Mouse (Mus musculus) neural tube, embryonic 11.5 days (tissue): ENCODE results near the gene Jmjd7. TPM values are rescaled to one million over a fixed set of nuclear protein-coding genes. Genes with fewer than 3 reads are reported as not detected.
A peak's percentile ranks its signal among the peaks of the same experiment; 100 is the strongest.

Experiments
- ATAC-seq: fragments of 200-750 bp; cut with Nextera tagmentation; 2 replicates; pipeline ENCODE4 v1.8.0; 2017; ENCODE audit warnings: moderate number of reproducible peaks, mild to moderate bottlenecking, moderate TSS enrichment, moderate library complexity; ENCODE audit not compliant: insufficient read depth, low FRiP score, low TSS enrichment
- DNase-seq: peaks from one replicate; pipeline ENCODE4 v3.0.0-alpha.2; 2015; ENCODE audit warnings: low spot score
- H3K27ac ChIP-seq: fragments of 300-500 bp; sonication (generic); 2 replicates; pipeline ENCODE4 v1.5.1; 2014; ENCODE audit warnings: low read depth, mild to moderate bottlenecking, low read length
- H3K27me3 ChIP-seq: fragments of 300-500 bp; sonication (generic); 2 replicates; pipeline ENCODE4 v1.6.1; 2014; ENCODE audit warnings: mild to moderate bottlenecking, low read length, mixed read lengths; ENCODE audit not compliant: control insufficient read depth, insufficient read depth
- H3K36me3 ChIP-seq: fragments of 300-500 bp; sonication (generic); 2 replicates; pipeline ENCODE4 v1.6.1; 2014; ENCODE audit warnings: mild to moderate bottlenecking, low read length, moderate library complexity, mixed read lengths; ENCODE audit not compliant: control insufficient read depth, insufficient read depth
- H3K4me1 ChIP-seq: fragments of 300-500 bp; sonication (generic); 2 replicates; pipeline ENCODE4 v1.6.1; 2014; ENCODE audit warnings: low read length, mixed read lengths; ENCODE audit not compliant: control insufficient read depth, insufficient read depth
- H3K4me2 ChIP-seq: fragments of 300-500 bp; sonication (generic); 2 replicates; pipeline ENCODE4 v1.6.1; 2014; ENCODE audit warnings: low read depth, mild to moderate bottlenecking, moderate library complexity
- H3K4me3 ChIP-seq: fragments of 300-500 bp; sonication (generic); 2 replicates; pipeline ENCODE4 v1.5.1; 2014; ENCODE audit warnings: low read depth, low read length
- H3K9ac ChIP-seq: fragments of 300-500 bp; sonication (generic); 2 replicates; pipeline ENCODE4 v1.6.1; 2014; ENCODE audit warnings: mild to moderate bottlenecking, low read length
- H3K9me3 ChIP-seq: fragments of 300-500 bp; sonication (generic); 2 replicates; pipeline ENCODE4 v1.6.1; 2016; ENCODE audit warnings: low read length; ENCODE audit not compliant: control insufficient read depth
- WGBS: fragments of 180-500 bp; shearing (Covaris S2); extraction: QIAGEN DNeasy Blood & Tissue Kit; methylation state at CpG from one replicate; pipeline ENCODE4 v1.1.7; 2014; 5-methylcytosine and 5-hydroxymethylcytosine counted together
- polyA plus RNA-seq: library from polyadenylated mRNA; unstranded; fragments of >200 nt; fragmentation: Nextera tagmentation; extraction: Ambion mirVana; gene quantifications from 2 replicates; pipeline ENCODE4 v1.2.1, GENCODE M21; 2014

Gene Jmjd7
- polyA plus RNA-seq, 1 experiment from 2014 or later = 28.9 TPM

DNA sequence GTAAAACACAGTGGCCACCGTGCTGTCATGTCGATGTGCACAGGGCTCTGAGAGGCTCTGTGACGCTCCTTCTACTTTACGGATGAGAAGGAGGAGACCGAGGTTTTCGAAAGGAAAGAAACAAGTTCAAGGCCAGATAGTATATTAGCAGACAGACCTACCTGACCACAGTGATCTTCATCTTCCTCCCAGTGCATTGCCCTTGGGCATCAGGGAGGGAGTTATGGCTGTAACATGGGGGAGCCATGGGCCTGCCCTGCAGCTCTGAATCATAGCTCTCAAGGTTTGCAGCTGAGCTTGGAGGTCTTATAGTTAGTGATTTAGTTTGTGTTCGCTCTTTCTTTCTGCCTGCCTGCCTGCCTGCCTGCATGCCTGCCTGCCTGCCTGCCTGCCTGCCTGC lies 20.6 kb upstream of the Jmjd7 start:
- no peak overlapping the region for H3K9ac ChIP-seq
- H3K27ac ChIP-seq = no peak overlapping the region
- no peaks in the 10 kb centered on the region for H3K9me3 ChIP-seq
- H3K36me3 ChIP-seq = no peaks in the 10 kb centered on the region
- WGBS = 91% methylated on average over 7 of the region's 7 CpGs
- no peak for DNase-seq
- no peaks in the 10 kb centered on the region for H3K4me1 ChIP-seq
- H3K27me3 ChIP-seq = no peaks in the 10 kb centered on the region
- no peak overlapping the region for H3K4me2 ChIP-seq
- H3K4me3 ChIP-seq = no peak overlapping the region
- ATAC-seq = no peak

- no peaks in the 10 kb centered on the region for H3K27me3 ChIP-seq
- H3K4me3 ChIP-seq = no peak overlapping the region
- DNase-seq = no peak
- WGBS = 92% methylated on average over 4 of the region's 4 CpGs
- no peak for ATAC-seq
- H3K9ac ChIP-seq = no peak overlapping the region
- H3K9me3 ChIP-seq = no peaks in the 10 kb centered on the region
- no peak overlapping the region for H3K27ac ChIP-seq
- H3K4me1 ChIP-seq = no peaks in the 10 kb centered on the region
- H3K4me2 ChIP-seq = no peak overlapping the region
- no peaks in the 10 kb centered on the region for H3K36me3 ChIP-seq
Measured at GRCm38 (mm10) chr2:120007680-120008210, 19.5 kb upstream of the Jmjd7 start.

DNA sequence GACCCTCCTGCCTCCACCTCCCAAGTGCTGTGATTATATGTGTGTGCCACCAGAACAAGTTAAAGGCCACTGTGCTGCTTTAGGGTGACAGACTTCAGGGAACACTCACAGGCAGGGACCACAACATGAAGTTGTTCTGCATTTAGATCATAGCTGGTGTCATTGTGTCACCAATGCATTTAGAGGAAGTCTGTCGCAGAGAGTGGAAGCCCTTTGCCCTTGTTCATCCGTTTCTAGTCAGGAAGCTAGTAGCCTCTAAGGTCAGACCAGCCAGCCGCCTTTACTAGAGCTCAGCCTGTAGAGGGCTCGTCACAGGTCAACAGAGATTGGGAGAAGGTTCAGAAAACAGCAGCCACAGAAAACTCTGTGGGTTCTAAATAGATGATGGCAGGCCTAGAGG lies 18.6 kb upstream of the Jmjd7 start:
- no peak for DNase-seq
- no peaks in the 10 kb centered on the region for H3K4me1 ChIP-seq
- H3K36me3 ChIP-seq = no peaks in the 10 kb centered on the region
- H3K27me3 ChIP-seq = no peaks in the 10 kb centered on the region
- H3K4me2 ChIP-seq = no peak overlapping the region
- 70% methylated on average over 4 of the region's 4 CpGs for WGBS
- no peak overlapping the region for H3K27ac ChIP-seq
- H3K9me3 ChIP-seq = no peaks in the 10 kb centered on the region
- ATAC-seq = no peak
- no peak overlapping the region for H3K9ac ChIP-seq
- no peak overlapping the region for H3K4me3 ChIP-seq

GRCm38 (mm10) chr2:120011462-120012200 lies 15.7 kb upstream of the Jmjd7 start:
- no peaks in the 10 kb centered on the region for H3K9me3 ChIP-seq
- ATAC-seq = no peak

GRCm38 (mm10) chr2:120012924-120013323 lies 14.4 kb upstream of the Jmjd7 start:
- H3K4me1 ChIP-seq = no peaks in the 10 kb centered on the region
- H3K27ac ChIP-seq = no peak overlapping the region
- no peak for ATAC-seq
- no peaks in the 10 kb centered on the region for H3K36me3 ChIP-seq
- WGBS = 88% methylated on average over 13 of the region's 13 CpGs
- no peak overlapping the region for H3K9ac ChIP-seq
- H3K4me3 ChIP-seq = no peak overlapping the region
- no peak overlapping the region for H3K4me2 ChIP-seq
- no peaks in the 10 kb centered on the region for H3K27me3 ChIP-seq
- no peak for DNase-seq
- no peaks in the 10 kb centered on the region for H3K9me3 ChIP-seq

More at GRCm38 (mm10) chr2:120011462-120012200, 15.7 kb upstream of the Jmjd7 start:
- Histone ChIP-seq H3K4me1 (no peaks in the 10 kb centered on the region), H3K27ac (no peak overlapping the region), H3K27me3 (no peaks in the 10 kb centered on the region), H3K4me2 (no peak overlapping the region), H3K4me3 (no peak overlapping the region), H3K36me3 (no peaks in the 10 kb centered on the region), H3K9ac (no peak overlapping the region)
- 82% methylated on average over 8 of the region's 8 CpGs for WGBS
- peak; percentile 39 for DNase-seq

- Histone ChIP-seq H3K27me3 (no peaks in the 10 kb centered on the region), H3K4me3 (no peak overlapping the region), H3K9me3 (no peaks in the 10 kb centered on the region), H3K4me1 (no peaks in the 10 kb centered on the region), H3K27ac (no peak overlapping the region), H3K36me3 (no peaks in the 10 kb centered on the region), H3K9ac (no peak overlapping the region), H3K4me2 (no peak overlapping the region)
- 99% methylated on average over 2 of the region's 2 CpGs for WGBS
- no peak for DNase-seq
- ATAC-seq = no peak
Measured at GRCm38 (mm10) chr2:120013831-120014486, 13.3 kb upstream of the Jmjd7 start.

- Histone ChIP-seq H3K4me2 (no peak overlapping the region), H3K27me3 (no peaks in the 10 kb centered on the region), H3K9ac (no peak overlapping the region), H3K4me1 (no peaks in the 10 kb centered on the region), H3K27ac (no peak overlapping the region), H3K36me3 (peaks cover 4% of the 10 kb centered on the region; the same call in 1 of the 2 replicates), H3K4me3 (no peak overlapping the region), H3K9me3 (no peaks in the 10 kb centered on the region)
- DNase-seq = no peak
- 91% methylated on average over 4 of the region's 4 CpGs for WGBS
- no peak for ATAC-seq
Measured at GRCm38 (mm10) chr2:120015882-120016281, 11.4 kb upstream of the Jmjd7 start.

DNA sequence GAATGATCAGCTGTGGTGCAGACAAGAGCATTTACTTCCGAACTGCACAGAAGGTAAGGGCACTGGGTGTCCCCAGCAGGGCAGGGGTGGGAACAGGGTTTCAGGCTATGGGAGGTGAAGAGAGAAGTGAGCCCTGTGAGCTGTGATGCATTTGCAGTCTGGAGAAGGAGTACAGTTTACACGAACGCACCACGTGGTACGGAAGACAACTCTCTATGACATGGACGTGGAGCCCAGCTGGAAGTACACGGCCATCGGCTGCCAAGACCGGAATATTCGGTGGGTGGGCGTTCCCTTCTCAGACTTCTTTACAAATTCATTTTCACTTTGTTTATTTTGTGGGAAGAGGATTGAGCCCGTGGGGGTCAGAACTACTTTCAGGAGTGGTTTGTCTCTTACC lies 9.7 kb upstream of the Jmjd7 start:
- no peak for DNase-seq
- no peak for ATAC-seq
- no peak overlapping the region for H3K4me3 ChIP-seq
- no peak overlapping the region for H3K4me2 ChIP-seq
- WGBS = 92% methylated on average over 12 of the region's 12 CpGs
- H3K27ac ChIP-seq = no peak overlapping the region
- H3K4me1 ChIP-seq = no peaks in the 10 kb centered on the region
- peaks cover 9% of the 10 kb centered on the region; the same call in 1 of the 2 replicates for H3K36me3 ChIP-seq
- no peaks in the 10 kb centered on the region for H3K9me3 ChIP-seq
- no peak overlapping the region for H3K9ac ChIP-seq
- no peaks in the 10 kb centered on the region for H3K27me3 ChIP-seq

- ATAC-seq = no peak
Measured at GRCm38 (mm10) chr2:120024337-120024736, 2.9 kb upstream of the Jmjd7 start.

More at GRCm38 (mm10) chr2:120024337-120024736, 2.9 kb upstream of the Jmjd7 start:
- Histone ChIP-seq H3K9ac (no peak overlapping the region), H3K4me1 (peaks cover 7% of the 10 kb centered on the region; the same call in 1 of the 2 replicates), H3K9me3 (no peaks in the 10 kb centered on the region), H3K36me3 (peaks cover 8% of the 10 kb centered on the region; the same call in 1 of the 2 replicates), H3K4me2 (no peak overlapping the region), H3K4me3 (no peak overlapping the region), H3K27me3 (no peaks in the 10 kb centered on the region), H3K27ac (no peak overlapping the region)
- 82% methylated on average over 5 of the region's 5 CpGs for WGBS
- no peak for DNase-seq
